Mouse (Mus musculus): ENCODE data around the gene Gadd45gip1.

DNA sequence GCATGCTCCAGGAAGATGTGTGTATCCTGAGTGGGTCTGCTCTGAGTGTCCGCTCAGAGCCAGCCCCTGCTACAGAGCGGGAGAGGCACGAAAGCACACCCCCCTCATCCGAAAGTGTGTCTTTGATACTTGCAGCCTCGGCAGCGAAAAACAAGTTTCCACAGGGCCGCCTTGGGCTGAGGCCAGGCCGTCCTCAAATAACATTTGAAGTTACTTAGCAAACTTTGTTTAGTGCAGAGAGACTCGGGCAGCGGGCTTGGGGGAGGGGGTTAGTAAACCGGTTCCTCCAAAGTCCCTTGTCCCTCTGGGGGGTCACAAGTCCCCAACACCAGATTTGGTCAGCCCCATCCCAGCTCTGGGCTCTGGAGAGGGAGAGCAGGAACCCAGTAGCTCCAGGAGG lies 42.4 kb upstream of the Gadd45gip1 start:
- TF ChIP-seq CTCF (IDR thresholded peaks at IDR 0.05; ENCODE audit: borderline replicate concordance, control insufficient read depth, extremely low read depth, insufficient read depth, low read length, poor library complexity) (no peak), POLR2A (IDR thresholded peaks at IDR 0.05; ENCODE audit: control insufficient read depth, extremely low read depth, insufficient read depth, low read length, poor library complexity) (no peak)

Measured in thymus, adult 2 months (tissue).